Mouse (Mus musculus) lung, adult 2 months (tissue): ENCODE data around the gene Eea1.

Experiments
- CTCF ChIP-seq: fragments of 200-500 bp; IDR thresholded peaks from 2 replicates; pipeline ENCODE4 v1.5.1; 2011; ENCODE audit warnings: mild to moderate bottlenecking, low read length, control low read depth; ENCODE audit not compliant: insufficient read depth
- POLR2A ChIP-seq: fragments of 200-500 bp; IDR thresholded peaks from 2 replicates; pipeline ENCODE4 v1.6.1; 2011; ENCODE audit warnings: low read depth, mild to moderate bottlenecking, control low read depth, low read length, borderline replicate concordance; ENCODE audit errors: extremely low read depth

DNA sequence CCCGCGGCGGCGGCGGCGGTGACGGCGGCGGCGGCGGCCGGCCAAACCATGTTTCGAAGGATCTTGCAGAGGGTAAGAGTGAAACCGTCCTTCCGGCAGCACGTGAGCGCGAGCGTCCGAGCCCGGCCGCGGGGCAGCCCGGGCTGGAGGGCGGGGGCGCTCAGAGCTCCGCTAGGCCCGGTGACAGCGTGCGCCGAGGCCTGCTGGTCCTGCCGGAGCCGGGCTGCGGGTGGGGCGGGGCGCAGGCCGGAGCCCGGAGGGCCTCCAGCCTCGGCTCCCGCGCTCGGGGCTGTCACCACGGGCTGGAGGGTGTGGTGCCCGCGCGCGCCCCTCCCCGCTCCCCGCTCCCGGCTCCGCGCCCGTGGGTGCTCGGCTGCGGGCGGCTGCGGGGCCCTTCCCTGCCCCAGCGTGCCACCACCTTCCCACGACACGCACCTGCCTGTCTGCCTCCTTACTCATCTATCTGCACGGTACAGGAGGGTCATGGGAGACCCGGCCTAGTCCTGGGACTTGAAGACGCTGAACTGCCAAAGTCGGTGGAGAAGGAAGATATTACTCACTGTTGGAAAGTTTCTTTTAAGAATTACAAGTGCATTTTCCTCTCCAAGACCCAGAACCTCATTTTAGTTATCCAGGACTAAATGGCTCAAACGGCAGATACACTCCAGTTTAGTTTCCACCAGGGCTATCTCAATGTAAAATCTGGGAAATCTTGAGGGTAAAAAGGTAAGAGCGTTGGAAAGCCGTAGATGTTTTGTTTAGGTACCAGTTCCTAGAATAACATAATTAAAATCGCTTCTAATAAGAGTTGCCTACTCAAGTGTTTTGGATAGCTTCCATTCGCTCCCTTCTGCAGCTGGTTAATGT, 684 bp downstream of the Eea1 start:
- no peak for TF ChIP-seq CTCF
- no peak for TF ChIP-seq POLR2A
